Mouse (Mus musculus): ENCODE results near the gene Flnb.

Gene Flnb

DNA sequence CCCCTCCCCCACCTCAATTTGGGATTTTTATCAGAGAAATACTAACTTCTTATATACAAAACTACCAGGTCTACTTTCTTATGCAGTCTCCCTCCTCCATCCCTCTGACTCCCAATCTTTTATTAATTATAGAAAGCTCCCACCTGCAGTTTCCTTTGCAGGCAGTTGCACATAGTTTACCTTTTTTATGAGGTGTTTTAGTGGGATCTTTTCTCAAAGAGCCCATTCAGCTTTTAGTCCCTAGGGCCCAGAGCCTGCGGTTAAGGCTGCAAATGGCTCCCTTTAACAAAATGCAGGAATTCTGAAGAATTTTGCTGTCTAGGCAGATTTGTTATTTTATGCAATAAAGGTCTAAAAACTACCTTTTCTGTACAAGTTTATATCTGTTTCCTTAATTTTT, 78.9 kb downstream of the Flnb start:
- DNase-seq (ENCODE audit: low read depth, low spot score): no peak

DNA sequence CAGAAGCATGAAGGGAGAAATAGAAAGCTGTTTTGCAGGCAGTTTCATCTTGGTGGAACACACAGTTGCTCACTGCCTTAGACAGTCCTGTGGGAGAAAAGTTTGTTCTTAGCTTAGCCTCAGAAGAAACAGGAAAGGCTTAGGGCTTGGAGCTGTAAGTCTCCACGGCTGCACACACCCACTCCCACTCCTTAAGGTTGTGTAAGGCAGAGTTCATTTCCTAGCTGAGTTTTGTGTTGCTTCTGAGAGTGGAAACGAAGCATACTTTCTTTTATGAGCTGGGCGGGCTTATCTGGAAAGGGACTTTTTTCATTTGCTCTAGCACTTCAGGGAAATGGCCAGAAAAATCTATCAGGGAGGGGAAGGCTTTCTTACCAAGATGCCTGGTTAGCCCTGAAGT, 82.2 kb downstream of the Flnb start:
- DNase-seq (ENCODE audit: low read depth, low spot score): no peak

- DNase-seq (ENCODE audit: low read depth, low spot score): no peak
These were observed 82.8 kb downstream of the Flnb start for GRCm38 (mm10) chr14:7900481-7901049.

DNA sequence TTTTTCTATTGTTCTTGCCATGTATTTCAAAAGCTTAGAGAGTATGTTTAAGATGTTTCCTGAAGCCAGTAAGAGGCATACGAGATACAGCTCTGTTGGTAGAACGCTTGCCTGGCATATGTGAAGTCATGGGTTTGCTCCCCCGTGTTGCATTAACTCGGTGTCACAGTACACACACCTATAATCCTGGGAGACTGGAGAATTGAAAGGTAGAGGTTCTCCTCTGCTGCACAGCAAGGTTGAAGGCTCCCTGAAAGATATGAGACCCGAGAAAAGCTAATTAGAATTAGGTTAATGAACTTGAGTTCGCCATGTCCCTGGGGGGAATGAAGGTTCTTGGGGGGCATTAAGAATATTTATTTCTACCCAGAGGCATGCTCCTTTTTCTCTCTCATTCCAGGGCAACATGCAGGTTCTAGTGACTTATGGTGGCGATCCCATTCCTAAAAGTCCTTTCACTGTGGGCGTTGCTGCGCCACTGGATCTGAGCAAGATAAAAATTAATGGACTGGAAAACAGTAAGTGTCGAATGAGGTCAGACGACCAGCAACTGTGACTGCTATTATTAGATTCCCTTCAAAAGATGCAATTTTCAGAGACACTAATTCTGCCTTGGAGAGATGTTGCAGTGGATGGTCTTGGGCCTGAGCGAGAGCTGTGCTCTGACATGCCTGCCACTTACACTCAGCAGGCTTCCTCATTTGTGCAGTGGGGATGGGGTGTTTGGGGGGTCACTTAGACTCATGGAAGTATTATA, 83.9 kb downstream of the Flnb start:
- DNase-seq (ENCODE audit: low read depth, low spot score): no peak

- no peak for DNase-seq (ENCODE audit: low read depth, low spot score)
These were observed 89.3 kb downstream of the Flnb start for GRCm38 (mm10) chr14:7907058-7907457.

- DNase-seq (ENCODE audit: low read depth, low spot score): no peak
These were observed 91.7 kb downstream of the Flnb start for GRCm38 (mm10) chr14:7909472-7909871.

GRCm38 (mm10) chr14:7913842-7914241, 96.1 kb downstream of the Flnb start:
- DNase-seq (ENCODE audit: low read depth, low spot score): no peak

- DNase-seq (ENCODE audit: low read depth, low spot score): no peak
These were observed 96.7 kb downstream of the Flnb start for GRCm38 (mm10) chr14:7914461-7914860.

DNA sequence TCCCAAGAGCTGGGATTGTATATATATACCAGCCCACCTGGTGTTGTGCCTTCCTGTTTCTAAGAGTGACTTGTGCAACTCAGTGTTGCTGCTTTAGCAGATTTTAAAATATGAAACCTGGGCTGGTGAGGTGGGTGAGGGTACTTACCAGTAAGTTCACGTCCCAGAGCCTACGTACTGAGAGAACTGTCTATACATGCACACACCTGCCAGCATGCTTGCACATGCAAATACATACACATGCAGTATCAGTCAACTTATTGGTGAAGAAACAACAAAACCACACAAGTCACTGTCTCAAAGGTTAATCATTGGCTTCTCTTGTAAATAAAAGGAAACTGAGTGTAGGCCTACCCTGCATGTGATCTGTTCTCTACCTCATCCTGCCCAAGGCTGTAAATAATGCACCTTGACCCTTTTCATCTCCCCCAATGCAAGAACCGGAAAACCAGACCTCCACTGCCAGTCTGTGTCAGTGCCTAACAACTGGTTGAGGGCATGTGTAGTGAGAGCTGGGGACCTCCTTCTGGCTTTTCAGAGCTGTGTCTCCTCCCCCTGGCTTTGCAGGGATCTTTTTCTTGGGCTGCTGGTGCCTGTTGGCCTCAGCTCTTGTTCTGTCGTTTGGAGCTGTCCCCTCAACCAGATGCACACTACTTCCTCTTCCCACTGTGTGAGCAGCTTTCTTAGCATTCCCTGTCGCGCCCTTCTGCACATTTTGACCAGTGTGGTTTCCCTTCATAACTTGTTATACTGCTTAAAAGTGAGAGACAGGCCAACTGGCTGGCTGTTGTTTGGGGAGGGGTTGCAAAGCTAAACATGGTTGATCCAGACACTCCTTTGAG, 100.6 kb downstream of the Flnb start:
- DNase-seq (ENCODE audit: low read depth, low spot score): no peak

DNA sequence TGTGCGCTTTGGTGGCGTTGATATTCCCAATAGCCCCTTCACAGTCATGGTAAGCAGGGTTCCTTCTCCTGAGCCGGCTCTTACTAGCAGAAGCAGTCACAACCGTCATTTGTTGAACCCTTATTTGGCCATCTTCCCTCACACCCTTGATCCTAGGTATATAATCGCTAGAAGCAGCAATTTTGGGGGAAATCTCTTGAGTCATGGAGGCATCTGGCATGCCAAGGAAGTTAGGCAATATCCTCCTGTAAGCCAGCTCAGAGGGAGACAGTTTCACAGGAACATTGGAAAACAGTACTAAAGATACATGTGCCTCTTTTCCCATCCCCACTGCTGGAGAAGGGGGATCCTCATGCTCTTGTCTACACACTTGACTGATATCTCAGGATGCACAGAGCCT, 101.6 kb downstream of the Flnb start:
- DNase-seq (ENCODE audit: low read depth, low spot score): no peak

DNA sequence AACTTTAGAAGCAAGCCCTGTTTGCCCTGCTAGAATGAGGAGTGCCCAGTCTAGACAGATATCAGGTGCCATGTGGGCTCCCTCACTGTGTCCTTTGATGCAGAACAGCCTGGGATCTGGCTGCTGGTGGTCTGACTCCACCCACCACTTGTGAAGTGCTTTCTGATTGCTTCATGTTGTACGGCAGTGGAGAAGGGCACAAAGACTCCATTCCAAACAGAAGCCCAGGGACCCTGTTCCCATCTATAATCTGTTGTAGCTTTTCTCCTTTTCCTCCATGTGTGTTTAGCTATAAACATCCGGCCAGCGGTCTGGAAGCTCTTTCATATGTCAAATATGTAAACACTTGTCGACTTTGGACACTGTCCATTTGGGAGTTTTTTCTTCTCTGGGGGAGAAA, 102.2 kb downstream of the Flnb start:
- no peak for DNase-seq (ENCODE audit: low read depth, low spot score)

- DNase-seq (ENCODE audit: low read depth, low spot score): no peak
These were observed 103.7 kb downstream of the Flnb start for GRCm38 (mm10) chr14:7921459-7921858.

GRCm38 (mm10) chr14:7923635-7924034, 105.9 kb downstream of the Flnb start:
- DNase-seq (ENCODE audit: low read depth, low spot score): no peak

DNA sequence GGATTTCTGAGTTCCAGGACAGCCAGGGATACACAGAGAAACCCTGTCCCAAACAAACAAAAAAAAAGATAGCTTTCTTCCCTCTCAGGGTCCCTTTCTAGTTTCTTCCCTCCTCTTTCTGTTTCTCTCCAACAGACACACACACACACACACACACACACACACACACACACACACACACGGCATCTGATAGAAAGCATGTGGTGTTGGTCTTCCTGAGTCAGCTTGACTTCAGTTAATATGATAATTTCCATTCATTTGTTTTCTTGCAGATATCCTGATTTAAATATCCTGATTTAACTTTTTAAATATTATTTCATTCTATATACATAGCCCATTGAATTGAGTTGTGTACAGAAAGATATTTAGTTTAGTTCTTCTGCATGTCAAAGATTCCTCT, 110.6 kb downstream of the Flnb start:
- DNase-seq (ENCODE audit: low read depth, low spot score): no peak

DNA sequence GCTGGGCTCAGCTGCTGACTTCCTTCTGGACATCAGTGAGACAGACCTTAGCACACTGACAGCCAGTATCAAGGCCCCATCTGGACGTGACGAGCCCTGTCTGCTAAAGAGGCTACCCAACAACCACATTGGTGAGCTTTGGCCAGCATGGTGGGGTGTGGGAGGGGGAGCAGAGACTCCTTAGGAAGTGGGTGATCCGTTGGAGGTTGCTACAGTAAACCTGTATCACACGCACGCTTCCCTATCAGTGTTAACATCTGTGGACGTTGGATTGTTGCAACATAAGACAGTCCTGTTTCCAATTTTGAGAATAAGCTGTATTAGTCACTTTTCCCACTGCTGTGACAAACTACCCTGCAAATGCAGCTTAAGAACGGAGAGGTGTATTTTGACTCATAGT, 111.3 kb downstream of the Flnb start:
- DNase-seq (ENCODE audit: low read depth, low spot score): no peak

GRCm38 (mm10) chr14:7932151-7932550, 114.4 kb downstream of the Flnb start:
- DNase-seq (ENCODE audit: low read depth, low spot score): no peak

DNA sequence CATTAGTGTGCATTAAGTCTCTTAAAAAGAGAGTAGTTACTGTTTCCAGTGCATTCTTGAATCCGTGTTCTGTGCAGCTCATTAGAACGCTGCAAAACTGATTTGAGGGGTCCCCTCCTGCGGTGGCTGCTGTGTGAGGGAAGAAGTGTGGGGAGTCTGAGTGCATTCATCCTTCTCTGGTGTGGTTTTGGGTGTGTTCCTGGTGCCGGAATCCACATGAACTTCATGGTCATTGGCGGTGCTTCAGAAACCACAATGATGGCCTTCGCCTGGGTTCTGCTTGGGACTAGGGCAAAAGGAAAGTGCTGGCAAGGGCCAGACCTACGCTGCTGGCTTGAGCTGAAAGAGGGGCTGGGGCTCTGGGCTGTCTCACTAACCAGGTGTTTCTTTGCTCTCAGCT, 116.4 kb downstream of the Flnb start:
- no peak for DNase-seq (ENCODE audit: low read depth, low spot score)

GRCm38 (mm10) chr14:7937052-7937630, 119.4 kb downstream of the Flnb start:
- no peak for DNase-seq (ENCODE audit: low read depth, low spot score)

DNA sequence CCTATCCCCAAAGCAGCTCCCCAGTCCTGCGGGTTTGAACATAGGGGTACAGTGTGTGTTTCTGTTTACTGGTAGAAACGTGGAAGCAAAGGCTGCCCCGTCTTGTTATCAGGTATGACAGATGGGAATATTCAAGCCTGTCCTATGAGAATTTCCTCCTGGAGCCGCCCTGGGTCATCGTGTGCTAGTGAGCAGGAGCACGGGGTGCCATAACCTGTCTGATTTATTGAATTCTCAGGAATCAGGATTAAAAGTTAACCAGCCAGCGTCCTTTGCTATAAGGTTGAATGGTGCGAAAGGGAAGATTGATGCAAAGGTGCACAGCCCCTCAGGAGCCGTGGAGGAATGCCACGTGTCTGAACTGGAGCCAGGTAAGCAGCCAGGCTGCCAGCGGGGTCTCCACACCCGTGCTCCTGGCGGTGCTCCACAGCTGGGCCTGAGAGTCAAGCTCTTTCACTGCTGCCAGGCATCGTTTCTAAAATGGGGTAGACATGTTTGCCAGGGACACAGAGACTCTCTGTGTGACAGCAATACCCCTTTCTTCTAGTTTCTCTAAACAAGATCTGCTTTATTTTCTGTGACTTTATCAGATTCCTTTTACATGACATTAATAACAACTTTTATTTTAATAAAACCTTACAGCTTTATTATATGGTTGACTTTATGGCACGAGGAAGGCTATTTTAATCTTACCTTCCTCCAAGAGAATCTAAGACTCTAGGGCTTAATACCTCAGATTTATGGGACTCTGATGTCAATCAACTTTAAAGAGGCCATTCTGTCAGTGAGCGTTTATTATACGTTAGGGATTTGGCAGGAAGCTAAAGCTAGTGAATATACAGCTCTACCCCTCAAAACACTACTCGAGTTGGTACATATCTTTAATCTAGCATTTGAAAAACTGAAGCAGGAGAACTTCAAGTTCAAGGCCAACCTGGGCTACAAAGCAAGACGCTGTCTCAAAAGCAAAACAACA, 121.3 kb downstream of the Flnb start:
- no peak for DNase-seq (ENCODE audit: low read depth, low spot score)

- DNase-seq (ENCODE audit: low read depth, low spot score): no peak
These were observed 123.7 kb downstream of the Flnb start for GRCm38 (mm10) chr14:7941413-7941812.

All from c-Kit-negative CD71-positive TER-119-positive erythroid progenitor cells, embryonic 14.5 days (primary cell).